Mouse (Mus musculus) heart, embryonic 16.5 days (tissue): ENCODE data around the gene Jak2. TPM values are rescaled to one million over a fixed set of nuclear protein-coding genes. Genes with fewer than 3 reads are reported as not detected.
A peak's percentile ranks its signal among the peaks of the same experiment; 100 is the strongest.

Source experiments
- ATAC-seq: fragments of 200-750 bp; cut with Nextera tagmentation; replicated peaks from 2 replicates; pipeline ENCODE4 v1.8.0; 2017; ENCODE audit warnings: moderate number of reproducible peaks; ENCODE audit not compliant: insufficient read depth, low FRiP score; ENCODE audit errors: extremely low read depth
- H3K27ac ChIP-seq: fragments of 300-500 bp; sonication (generic); 2 replicates; pipeline ENCODE4 v1.5.1; 2014; ENCODE audit warnings: mild to moderate bottlenecking, low read length, control low read depth, moderate library complexity
- H3K27me3 ChIP-seq: fragments of 300-500 bp; sonication (generic); 2 replicates; pipeline ENCODE4 v1.6.1; 2014; ENCODE audit warnings: low read length, mixed read lengths; ENCODE audit not compliant: control insufficient read depth, insufficient read depth
- H3K36me3 ChIP-seq: fragments of 300-500 bp; sonication (generic); 2 replicates; pipeline ENCODE4 v1.6.1; 2014; ENCODE audit not compliant: control insufficient read depth, insufficient read depth
- H3K4me1 ChIP-seq: fragments of 300-500 bp; sonication (generic); 2 replicates; pipeline ENCODE4 v1.6.1; 2014; ENCODE audit warnings: low read length, mixed read lengths; ENCODE audit not compliant: control insufficient read depth, insufficient read depth
- H3K4me2 ChIP-seq: fragments of 300-500 bp; sonication (generic); 2 replicates; pipeline ENCODE4 v1.6.1; 2014; ENCODE audit warnings: low read depth, mild to moderate bottlenecking, control low read depth, low read length
- H3K4me3 ChIP-seq: fragments of 300-500 bp; sonication (generic); 2 replicates; pipeline ENCODE4 v1.5.1; 2014; ENCODE audit warnings: mild to moderate bottlenecking, control low read depth, low read length
- H3K9ac ChIP-seq: fragments of 300-500 bp; sonication (generic); 2 replicates; pipeline ENCODE4 v1.6.1; 2014; ENCODE audit warnings: low read length, control low read depth
- H3K9me3 ChIP-seq: fragments of 300-500 bp; sonication (generic); replicated peaks from 2 replicates; pipeline ENCODE4 v1.6.1; 2016; ENCODE audit warnings: low read length; ENCODE audit not compliant: control insufficient read depth
- WGBS: fragments of 180-500 bp; shearing (Covaris S2); extraction: QIAGEN DNeasy Blood & Tissue Kit; methylation state at CpG from one replicate; pipeline ENCODE4 v1.1.7; 2014; 5-methylcytosine and 5-hydroxymethylcytosine counted together
- polyA plus RNA-seq: library from polyadenylated mRNA; unstranded; fragments of >200 nt; fragmentation: Nextera tagmentation; extraction: Ambion mirVana; gene quantifications from 2 replicates; pipeline ENCODE4 v1.2.1, GENCODE M21; 2015

The Jak2 gene
- polyA plus RNA-seq, 1 experiment from 2014 or later: 5.5 TPM

- no peaks in the 10 kb centered on the region for H3K4me1 ChIP-seq
- H3K9ac ChIP-seq: no peak overlapping the region
- H3K27ac ChIP-seq: no peak overlapping the region
- no peaks in the 10 kb centered on the region; the same call in 1 of the 2 replicates for H3K9me3 ChIP-seq
- 32% methylated on average over 1 of the region's 1 CpGs for WGBS
- no peaks in the 10 kb centered on the region for H3K27me3 ChIP-seq
- no peak overlapping the region for H3K4me2 ChIP-seq
- no peaks in the 10 kb centered on the region for H3K36me3 ChIP-seq
- no peak for ATAC-seq
- H3K4me3 ChIP-seq: no peak overlapping the region
Measured at GRCm38 (mm10) chr19:29226996-29227395, 24.6 kb upstream of the Jak2 start.

GRCm38 (mm10) chr19:29227941-29228590 lies 23.6 kb upstream of the Jak2 start:
- Histone ChIP-seq H3K36me3 (no peaks in the 10 kb centered on the region), H3K9me3 (no peaks in the 10 kb centered on the region; the same call in 1 of the 2 replicates), H3K27ac (0 out of 2 replicates have a peak overlapping the region, but pooled peaks have one; percentile 23), H3K27me3 (no peaks in the 10 kb centered on the region), H3K4me1 (no peaks in the 10 kb centered on the region), H3K4me2 (no peak overlapping the region), H3K4me3 (no peak overlapping the region), H3K9ac (no peak overlapping the region)
- 64% methylated on average over 9 of the region's 9 CpGs for WGBS
- 0 out of 2 replicates have a peak, but pooled peaks have one; percentile 32 for ATAC-seq

- H3K27ac ChIP-seq: no peak overlapping the region
- H3K4me2 ChIP-seq: no peak overlapping the region
- no peaks in the 10 kb centered on the region; the same call in 1 of the 2 replicates for H3K9me3 ChIP-seq
- WGBS: 55% methylated on average over 2 of the region's 2 CpGs
- no peak overlapping the region for H3K9ac ChIP-seq
- no peak overlapping the region for H3K4me3 ChIP-seq
- no peak for ATAC-seq
- no peaks in the 10 kb centered on the region for H3K4me1 ChIP-seq
- H3K36me3 ChIP-seq: no peaks in the 10 kb centered on the region
- H3K27me3 ChIP-seq: no peaks in the 10 kb centered on the region
Measured at GRCm38 (mm10) chr19:29228989-29229388, 22.6 kb upstream of the Jak2 start.

- 55% methylated on average over 6 of the region's 6 CpGs for WGBS
- Histone ChIP-seq H3K36me3 (no peaks in the 10 kb centered on the region), H3K4me3 (no peak overlapping the region), H3K9me3 (no peaks in the 10 kb centered on the region), H3K4me2 (no peak overlapping the region), H3K9ac (no peak overlapping the region), H3K27me3 (no peaks in the 10 kb centered on the region), H3K4me1 (peaks cover 7% of the 10 kb centered on the region), H3K27ac (no peak overlapping the region)
- no peak for ATAC-seq
Measured at GRCm38 (mm10) chr19:29232738-29233137, 18.9 kb upstream of the Jak2 start.

GRCm38 (mm10) chr19:29236658-29237385 lies 14.8 kb upstream of the Jak2 start:
- Histone ChIP-seq H3K4me1 (peaks cover 30% of the 10 kb centered on the region), H3K4me2 (peak overlapping the region; percentile 49; the same call in 1 of the 2 replicates), H3K27ac (peak overlapping the region; percentile 57; the same call in 1 of the 2 replicates), H3K9ac (no peak overlapping the region), H3K36me3 (no peaks in the 10 kb centered on the region), H3K4me3 (no peak overlapping the region), H3K9me3 (no peaks in the 10 kb centered on the region), H3K27me3 (no peaks in the 10 kb centered on the region)
- ATAC-seq: peak; percentile 77; the same call in 1 of the 2 replicates
- 37% methylated on average over 9 of the region's 9 CpGs for WGBS

- no peaks in the 10 kb centered on the region for H3K9me3 ChIP-seq
- no peak overlapping the region for H3K4me3 ChIP-seq
- H3K4me1 ChIP-seq: peaks cover 30% of the 10 kb centered on the region
- H3K4me2 ChIP-seq: peak overlapping the region; percentile 43
- WGBS: 27% methylated on average over 9 of the region's 9 CpGs
- ATAC-seq: no peak
- no peaks in the 10 kb centered on the region for H3K36me3 ChIP-seq
- H3K9ac ChIP-seq: no peak overlapping the region
- peak overlapping the region; percentile 35; the same call in 1 of the 2 replicates for H3K27ac ChIP-seq
- no peaks in the 10 kb centered on the region for H3K27me3 ChIP-seq
Measured at GRCm38 (mm10) chr19:29238171-29238570, 13.5 kb upstream of the Jak2 start.

GRCm38 (mm10) chr19:29239513-29240235 lies 12.0 kb upstream of the Jak2 start:
- Histone ChIP-seq H3K4me2 (no peak overlapping the region), H3K36me3 (no peaks in the 10 kb centered on the region), H3K4me3 (no peak overlapping the region), H3K27ac (no peak overlapping the region), H3K9ac (no peak overlapping the region), H3K9me3 (no peaks in the 10 kb centered on the region), H3K4me1 (peaks cover 30% of the 10 kb centered on the region), H3K27me3 (no peaks in the 10 kb centered on the region)
- no peak for ATAC-seq
- 52% methylated on average over 7 of the region's 7 CpGs for WGBS

- Histone ChIP-seq H3K4me1 (peaks cover 30% of the 10 kb centered on the region), H3K4me2 (no peak overlapping the region), H3K27me3 (no peaks in the 10 kb centered on the region), H3K4me3 (no peak overlapping the region), H3K36me3 (no peaks in the 10 kb centered on the region), H3K27ac (no peak overlapping the region), H3K9me3 (no peaks in the 10 kb centered on the region), H3K9ac (no peak overlapping the region)
- no peak for ATAC-seq
- 57% methylated on average over 2 of the region's 2 CpGs for WGBS
Measured at GRCm38 (mm10) chr19:29240676-29241075, 11.0 kb upstream of the Jak2 start.
